In genomic region chr4:88033729-88034386, GRCm38 (mm10) we compare ENCODE assay signal across 8 mouse cellular contexts. TPM values are rescaled to one million over a fixed set of nuclear protein-coding genes. Genes with fewer than 3 reads are reported as not detected.
DNase-seq lines count a peak whose midpoint lies in the region; ATAC-seq lines count a peak whose summit lies in the region.

No protein-coding gene starts in this region.

- whole genome bisulfite sequencing in forebrain, embryonic 10.5 days: under 1% methylated on average over 25 of the region's 25 CpGs
- WGBS in hindbrain, embryonic 16.5 days: 0% methylated on average over 25 of the region's 25 CpGs
- under 1% methylated on average over 25 of the region's 25 CpGs for WGBS in liver, embryonic 13.5 days (ENCODE audit: insufficient replicate concordance)
- WGBS in neural tube, embryonic 13.5 days: under 1% methylated on average over 25 of the region's 25 CpGs

- H3K4me3 ChIP-seq in forebrain, embryonic 10.5 days: peak overlapping the region; percentile 94
- H3K4me3 ChIP-seq in hindbrain, embryonic 16.5 days (ENCODE audit: low read length): peak overlapping the region; percentile 78
- peak overlapping the region; percentile 80 for H3K4me3 ChIP-seq in liver, embryonic 13.5 days (replicated peaks)
- peak overlapping the region; percentile 66 for H3K4me3 ChIP-seq in neural tube, embryonic 13.5 days

- no peak for ATAC-seq in cerebellum, adult (ENCODE audit: insufficient number of reproducible peaks, low FRiP score, low TSS enrichment)
- ATAC-seq in hindbrain, embryonic 16.5 days: no peak
- no peak for ATAC-seq in liver, embryonic 13.5 days (ENCODE audit: low read depth)
- ATAC-seq in neural tube, embryonic 13.5 days (ENCODE audit: low read depth): no peak

- peak overlapping the region; percentile 89 for H3K9ac ChIP-seq in hindbrain, embryonic 16.5 days (ENCODE audit: low read depth, low read length)
- H3K9ac ChIP-seq in liver, embryonic 13.5 days: peak overlapping the region; percentile 76
- H3K9ac ChIP-seq in neural tube, embryonic 13.5 days: peak overlapping the region; percentile 92

- peaks cover 50% of the 10 kb centered on the region for H3K4me1 ChIP-seq in forebrain, embryonic 10.5 days
- peaks cover 25% of the 10 kb centered on the region for H3K4me1 ChIP-seq in hindbrain, embryonic 16.5 days (ENCODE audit: control insufficient read depth, insufficient read depth, low read depth, low read length)
- peaks cover 37% of the 10 kb centered on the region for H3K4me1 ChIP-seq in liver, embryonic 13.5 days (replicated peaks)
- peaks cover 40% of the 10 kb centered on the region for H3K4me1 ChIP-seq in neural tube, embryonic 13.5 days (replicated peaks)

- peaks cover 10% of the 10 kb centered on the region for H3K36me3 ChIP-seq in forebrain, embryonic 10.5 days (replicated peaks)
- no peaks in the 10 kb centered on the region for H3K36me3 ChIP-seq in hindbrain, embryonic 16.5 days (ENCODE audit: control insufficient read depth, insufficient read depth, low read length)
- H3K36me3 ChIP-seq in liver, embryonic 13.5 days: no peaks in the 10 kb centered on the region
- H3K36me3 ChIP-seq in neural tube, embryonic 13.5 days: peaks cover 5% of the 10 kb centered on the region; the same call in 1 of the 2 replicates

- peak overlapping the region; percentile 98 for H3K27ac ChIP-seq in forebrain, embryonic 10.5 days
- peak overlapping the region; percentile 96; the same call in 1 of the 2 replicates for H3K27ac ChIP-seq in hindbrain, embryonic 16.5 days (ENCODE audit: low read depth, low read length)
- no peak overlapping the region for H3K27ac ChIP-seq in liver, embryonic 13.5 days
- H3K27ac ChIP-seq in neural tube, embryonic 13.5 days (replicated peaks): peak overlapping the region; percentile 98; the same call in 1 of the 2 replicates

- peak overlapping the region; percentile 95 for H3K4me2 ChIP-seq in hindbrain, embryonic 16.5 days (ENCODE audit: low read length)
- H3K4me2 ChIP-seq in liver, embryonic 13.5 days: peak overlapping the region; percentile 99
- peak overlapping the region; percentile 64 for H3K4me2 ChIP-seq in neural tube, embryonic 13.5 days

- peaks cover 15% of the 10 kb centered on the region for H3K27me3 ChIP-seq in forebrain, embryonic 10.5 days (ENCODE audit: poor library complexity, severe bottlenecking)
- H3K27me3 ChIP-seq in hindbrain, embryonic 16.5 days (replicated peaks; ENCODE audit: control insufficient read depth, insufficient read depth, low read length): no peaks in the 10 kb centered on the region; the same call in 1 of the 2 replicates
- peaks cover 13% of the 10 kb centered on the region; the same call in 1 of the 2 replicates for H3K27me3 ChIP-seq in liver, embryonic 13.5 days
- H3K27me3 ChIP-seq in neural tube, embryonic 13.5 days: peaks cover 11% of the 10 kb centered on the region

- no peaks in the 10 kb centered on the region for H3K9me3 ChIP-seq in forebrain, embryonic 10.5 days
- no peaks in the 10 kb centered on the region for H3K9me3 ChIP-seq in hindbrain, embryonic 16.5 days (ENCODE audit: control insufficient read depth, low read length)
- no peaks in the 10 kb centered on the region for H3K9me3 ChIP-seq in liver, embryonic 13.5 days (replicated peaks)
- no peaks in the 10 kb centered on the region for H3K9me3 ChIP-seq in neural tube, embryonic 13.5 days

- DNase-seq in cerebellum, adult 11-12 months: peak; percentile 48
- peak; percentile 36 for DNase-seq in ZHBTc4 (ENCODE audit: low read depth, low spot score)
- DNase-seq in forebrain, embryonic 10.5 days (ENCODE audit: extremely low spot score, low spot score): peak; percentile 40
- DNase-seq in liver, embryonic 13.5 days: no peak
- DNase-seq in T-cell, adult 2 months (ENCODE audit: low spot score): no peak

RNA-seq across cellular contexts. Expression of gene Mllt3, which starts 0.7 kb away (rescaled TPM):
- 51.8 and 55.6 TPM in 2 replicates for polyA plus RNA-seq in forebrain, embryonic 10.5 days (2016; fragmentation: Nextera tagmentation; extraction: Ambion mirVana)
- polyA plus RNA-seq in hindbrain, embryonic 16.5 days (2015; fragmentation: Nextera tagmentation; extraction: Ambion mirVana): 59.0 and 73.4 TPM in 2 replicates
- 107 and 116 TPM in 2 replicates for polyA plus RNA-seq in liver, embryonic 13.5 days (2015; fragmentation: Nextera tagmentation; extraction: Ambion mirVana)
- 73.6 and 76.0 TPM in 2 replicates for polyA plus RNA-seq in neural tube, embryonic 13.5 days (2015; fragmentation: Nextera tagmentation; extraction: Ambion mirVana)

Comparison
In these comparisons a context has a peak if more than half of its experiments do, and no peak if none do; other contexts are left out.
1. DNase-seq: peak in cerebellum, adult 11-12 months (single experiment), ZHBTc4 (single experiment) and forebrain, embryonic 10.5 days (single experiment); none in liver, embryonic 13.5 days (single experiment) and T-cell, adult 2 months (single experiment).
2. Peak in every context shown above with its lines, with median percentiles within 50 percentile points of each other: H3K4me3 ChIP-seq, H3K4me2 ChIP-seq and H3K9ac ChIP-seq.